Mouse (Mus musculus) bone marrow, adult 2 months (tissue): ENCODE results near the gene Caskin2.
"Not testable (repeated sequence)": the region's sequence is repeated elsewhere in the genome, so short reads cannot be mapped to it uniquely, and the experiment has no call there.

Experiments
- CTCF ChIP-seq: fragments of 200-500 bp; IDR thresholded peaks from 2 replicates; pipeline ENCODE4 v1.5.1; 2011; ENCODE audit warnings: low read length, control low read depth; ENCODE audit not compliant: control insufficient read depth, insufficient read depth
- POLR2A ChIP-seq: fragments of 200-500 bp; IDR thresholded peaks from 2 replicates; pipeline ENCODE4 v1.6.1; 2011; ENCODE audit warnings: low read depth, mild to moderate bottlenecking, control low read depth, low read length, borderline replicate concordance; ENCODE audit not compliant: control insufficient read depth

DNA sequence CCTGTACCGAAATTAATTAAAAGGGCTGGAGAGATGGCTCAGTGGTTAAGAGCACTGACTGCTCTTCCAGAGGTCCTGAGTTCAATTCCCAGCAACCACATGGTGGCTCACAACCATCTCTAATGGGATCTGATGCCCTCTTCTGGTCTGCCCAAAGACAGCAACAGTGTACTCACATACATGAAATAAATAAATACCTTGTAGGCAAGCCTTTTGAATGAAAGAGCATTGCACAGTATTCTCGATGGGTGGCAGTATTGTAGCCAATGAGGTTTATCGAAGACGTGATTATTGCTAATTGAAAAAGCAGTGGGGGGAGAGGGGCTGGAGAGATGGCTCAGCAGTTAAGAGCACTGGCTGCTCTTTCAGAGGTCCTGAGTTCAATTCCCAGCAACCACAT is 43.7 kb upstream of the Caskin2 start:
- TF ChIP-seq CTCF, POLR2A: not testable (repeated sequence)
